Mouse (Mus musculus): ENCODE results near the gene Auts2. TPM values are rescaled to one million over a fixed set of nuclear protein-coding genes. Genes with fewer than 3 reads are reported as not detected.

Gene Auts2
- polyA plus RNA-seq, 1 experiment from 2014 or later, result 17.0 TPM

- Histone ChIP-seq H3K4me2 (no peak overlapping the region), H3K4me3 (no peak overlapping the region), H3K9ac (no peak overlapping the region), H3K36me3 (no peaks in the 10 kb centered on the region), H3K27ac (no peak overlapping the region), H3K27me3 (no peaks in the 10 kb centered on the region), H3K9me3 (no peaks in the 10 kb centered on the region), H3K4me1 (no peaks in the 10 kb centered on the region)
- no peak for ATAC-seq (ENCODE audit: borderline replicate concordance, extremely low read depth, low FRiP score, low TSS enrichment)
- 59% methylated on average over 3 of the region's 3 CpGs for WGBS
These were observed 565.6 kb downstream of the Auts2 start for GRCm38 (mm10) chr5:131977497-131977896.

GRCm38 (mm10) chr5:131971901-131972300 lies 571.2 kb downstream of the Auts2 start:
- no peaks in the 10 kb centered on the region for H3K4me1 ChIP-seq
- no peak overlapping the region for H3K9ac ChIP-seq
- H3K9me3 ChIP-seq, result no peaks in the 10 kb centered on the region
- H3K27me3 ChIP-seq, result no peaks in the 10 kb centered on the region
- WGBS, result 80% methylated on average over 2 of the region's 2 CpGs
- no peak for ATAC-seq (ENCODE audit: borderline replicate concordance, extremely low read depth, low FRiP score, low TSS enrichment)
- H3K4me2 ChIP-seq, result no peak overlapping the region
- H3K36me3 ChIP-seq, result no peaks in the 10 kb centered on the region
- no peak overlapping the region for H3K4me3 ChIP-seq
- no peak overlapping the region for H3K27ac ChIP-seq

DNA sequence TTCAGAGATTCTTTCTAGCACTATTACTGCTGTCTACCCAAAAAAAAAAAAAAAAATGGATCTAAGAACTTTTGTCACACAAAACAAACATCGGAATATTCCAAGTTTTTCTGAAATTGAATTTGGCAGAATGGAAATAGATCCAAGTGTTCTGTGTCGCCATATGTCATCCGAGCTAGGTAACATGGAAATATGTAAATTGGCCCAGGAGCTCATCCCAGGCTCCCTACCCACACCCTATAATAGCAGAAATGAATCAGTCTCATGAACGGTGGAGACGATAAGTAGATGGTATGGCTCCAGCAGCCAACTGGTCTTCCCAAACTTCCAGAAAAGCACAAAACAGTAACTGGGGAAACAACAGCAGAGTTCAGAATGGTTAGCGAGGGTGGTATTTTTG lies 577.6 kb downstream of the Auts2 start:
- H3K4me1 ChIP-seq, result no peaks in the 10 kb centered on the region
- H3K9ac ChIP-seq, result no peak overlapping the region
- H3K9me3 ChIP-seq, result no peaks in the 10 kb centered on the region
- H3K4me3 ChIP-seq, result no peak overlapping the region
- no peak overlapping the region for H3K27ac ChIP-seq
- H3K27me3 ChIP-seq, result no peaks in the 10 kb centered on the region
- H3K36me3 ChIP-seq, result no peaks in the 10 kb centered on the region
- H3K4me2 ChIP-seq, result no peak overlapping the region
- no peak for ATAC-seq (ENCODE audit: borderline replicate concordance, extremely low read depth, low FRiP score, low TSS enrichment)
- WGBS, result 94% methylated on average over 6 of the region's 6 CpGs

- H3K4me1 ChIP-seq, result no peaks in the 10 kb centered on the region
- no peaks in the 10 kb centered on the region for H3K27me3 ChIP-seq
- no peak overlapping the region for H3K4me3 ChIP-seq
- no peaks in the 10 kb centered on the region for H3K36me3 ChIP-seq
- no peaks in the 10 kb centered on the region for H3K9me3 ChIP-seq
- no peak for ATAC-seq (ENCODE audit: borderline replicate concordance, extremely low read depth, low FRiP score, low TSS enrichment)
- WGBS, result 94% methylated on average over 4 of the region's 4 CpGs
- H3K4me2 ChIP-seq, result no peak overlapping the region
- H3K27ac ChIP-seq, result no peak overlapping the region
- H3K9ac ChIP-seq, result no peak overlapping the region
These were observed 579.6 kb downstream of the Auts2 start for GRCm38 (mm10) chr5:131963565-131963964.

DNA sequence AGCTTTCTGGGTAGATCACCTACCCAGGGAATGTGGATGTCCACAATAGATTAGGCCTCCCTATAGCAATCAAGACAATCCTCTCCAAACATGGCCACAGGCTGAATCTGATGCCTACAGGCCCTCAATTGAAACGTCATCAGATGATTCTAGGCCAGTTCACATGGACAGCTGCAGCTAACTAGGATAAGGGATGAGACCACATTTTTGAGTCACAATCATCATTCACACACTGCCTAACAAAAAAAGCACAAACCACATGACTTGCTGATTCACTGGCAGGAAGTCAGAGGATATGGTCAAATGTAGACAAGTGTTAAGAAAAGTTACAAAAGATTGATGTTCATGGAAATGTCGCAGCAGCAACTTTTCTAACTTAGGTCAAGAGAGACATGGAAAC lies 581.3 kb downstream of the Auts2 start:
- no peaks in the 10 kb centered on the region for H3K27me3 ChIP-seq
- no peak overlapping the region for H3K9ac ChIP-seq
- H3K4me2 ChIP-seq, result no peak overlapping the region
- ATAC-seq (ENCODE audit: borderline replicate concordance, extremely low read depth, low FRiP score, low TSS enrichment), result no peak
- no peaks in the 10 kb centered on the region for H3K4me1 ChIP-seq
- H3K36me3 ChIP-seq, result no peaks in the 10 kb centered on the region
- no peak overlapping the region for H3K4me3 ChIP-seq
- no peak overlapping the region for H3K27ac ChIP-seq
- 32% methylated on average over 2 of the region's 2 CpGs for WGBS
- no peaks in the 10 kb centered on the region for H3K9me3 ChIP-seq

- Histone ChIP-seq H3K27ac (no peak overlapping the region), H3K36me3 (no peaks in the 10 kb centered on the region), H3K4me3 (no peak overlapping the region), H3K27me3 (no peaks in the 10 kb centered on the region), H3K9ac (no peak overlapping the region), H3K4me2 (no peak overlapping the region), H3K4me1 (no peaks in the 10 kb centered on the region), H3K9me3 (no peaks in the 10 kb centered on the region)
- ATAC-seq (ENCODE audit: borderline replicate concordance, extremely low read depth, low FRiP score, low TSS enrichment), result no peak
These were observed 582.7 kb downstream of the Auts2 start for GRCm38 (mm10) chr5:131960432-131960831.

DNA sequence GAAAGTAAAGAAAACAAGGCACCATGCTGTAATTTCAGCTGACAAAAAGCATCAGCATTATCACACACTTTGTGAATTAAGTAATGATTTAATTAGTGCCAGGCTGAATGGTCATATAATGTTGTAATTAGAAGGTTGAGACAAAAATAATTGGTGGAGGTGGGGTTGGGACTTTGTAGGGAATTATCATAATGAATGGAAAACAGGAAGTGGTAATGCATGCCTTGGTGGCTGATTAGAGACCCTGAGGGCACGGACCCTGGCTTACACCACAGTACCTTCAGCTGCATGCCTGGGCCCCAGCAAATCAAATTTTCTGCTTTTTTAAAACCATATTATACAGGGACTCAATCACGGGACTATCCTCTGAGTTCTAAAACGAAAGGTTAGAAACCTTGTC lies 586.1 kb downstream of the Auts2 start:
- Histone ChIP-seq H3K27ac (no peak overlapping the region), H3K9me3 (no peaks in the 10 kb centered on the region), H3K4me3 (no peak overlapping the region), H3K4me1 (no peaks in the 10 kb centered on the region), H3K9ac (no peak overlapping the region), H3K36me3 (no peaks in the 10 kb centered on the region), H3K27me3 (no peaks in the 10 kb centered on the region), H3K4me2 (no peak overlapping the region)
- WGBS, result 86% methylated on average over 3 of the region's 3 CpGs
- no peak for ATAC-seq (ENCODE audit: borderline replicate concordance, extremely low read depth, low FRiP score, low TSS enrichment)

GRCm38 (mm10) chr5:131956090-131956489 lies 587.1 kb downstream of the Auts2 start:
- Histone ChIP-seq H3K4me3 (no peak overlapping the region), H3K9ac (no peak overlapping the region)
- WGBS, result 38% methylated on average over 7 of the region's 7 CpGs

GRCm38 (mm10) chr5:131955227-131956016 lies 587.7 kb downstream of the Auts2 start:
- Histone ChIP-seq H3K9ac (no peak overlapping the region), H3K9me3 (no peaks in the 10 kb centered on the region), H3K27ac (no peak overlapping the region), H3K36me3 (no peaks in the 10 kb centered on the region), H3K27me3 (no peaks in the 10 kb centered on the region), H3K4me1 (no peaks in the 10 kb centered on the region), H3K4me2 (no peak overlapping the region), H3K4me3 (no peak overlapping the region)
- 89% methylated on average over 8 of the region's 8 CpGs for WGBS
- no peak for ATAC-seq (ENCODE audit: borderline replicate concordance, extremely low read depth, low FRiP score, low TSS enrichment)

More at GRCm38 (mm10) chr5:131956090-131956489, 587.1 kb downstream of the Auts2 start:
- ATAC-seq (ENCODE audit: borderline replicate concordance, extremely low read depth, low FRiP score, low TSS enrichment), result no peak
- no peak overlapping the region for H3K27ac ChIP-seq
- H3K36me3 ChIP-seq, result no peaks in the 10 kb centered on the region
- H3K4me2 ChIP-seq, result no peak overlapping the region
- no peaks in the 10 kb centered on the region for H3K27me3 ChIP-seq
- no peaks in the 10 kb centered on the region for H3K4me1 ChIP-seq
- no peaks in the 10 kb centered on the region for H3K9me3 ChIP-seq

- no peaks in the 10 kb centered on the region for H3K36me3 ChIP-seq
- no peak overlapping the region for H3K4me2 ChIP-seq
- 59% methylated on average over 7 of the region's 7 CpGs for WGBS
- no peak overlapping the region for H3K4me3 ChIP-seq
- no peak overlapping the region for H3K9ac ChIP-seq
- H3K4me1 ChIP-seq, result no peaks in the 10 kb centered on the region
- no peak for ATAC-seq (ENCODE audit: borderline replicate concordance, extremely low read depth, low FRiP score, low TSS enrichment)
- H3K27ac ChIP-seq, result no peak overlapping the region
- H3K9me3 ChIP-seq, result no peaks in the 10 kb centered on the region
- H3K27me3 ChIP-seq, result no peaks in the 10 kb centered on the region
These were observed 594.5 kb downstream of the Auts2 start for GRCm38 (mm10) chr5:131948571-131949151.

DNA sequence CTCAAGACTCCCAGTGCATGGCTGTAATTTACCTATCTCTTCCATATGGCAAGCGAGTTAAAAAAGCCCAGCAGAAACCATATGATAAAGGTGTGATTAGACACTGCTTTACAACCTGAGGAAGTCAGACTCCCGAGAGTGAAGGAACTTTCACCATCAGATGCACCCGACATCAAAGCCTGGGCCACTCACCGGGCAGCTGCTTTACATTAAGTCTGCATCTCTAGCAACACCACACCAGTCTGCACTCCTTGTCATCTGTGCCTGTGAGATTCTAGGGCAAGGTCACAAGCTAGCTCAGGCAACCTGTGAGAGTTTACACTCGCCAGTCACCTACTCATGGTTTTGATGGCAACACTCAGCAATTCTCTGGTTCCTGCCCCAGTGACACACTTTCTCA lies 596.3 kb downstream of the Auts2 start:
- Histone ChIP-seq H3K27me3 (no peaks in the 10 kb centered on the region), H3K4me3 (no peak overlapping the region), H3K27ac (no peak overlapping the region), H3K36me3 (no peaks in the 10 kb centered on the region), H3K9me3 (no peaks in the 10 kb centered on the region), H3K4me2 (no peak overlapping the region), H3K4me1 (no peaks in the 10 kb centered on the region), H3K9ac (no peak overlapping the region)
- 71% methylated on average over 5 of the region's 5 CpGs for WGBS
- no peak for ATAC-seq (ENCODE audit: borderline replicate concordance, extremely low read depth, low FRiP score, low TSS enrichment)

- Histone ChIP-seq H3K36me3 (no peaks in the 10 kb centered on the region), H3K9me3 (no peaks in the 10 kb centered on the region), H3K27me3 (no peaks in the 10 kb centered on the region), H3K4me1 (no peaks in the 10 kb centered on the region), H3K27ac (no peak overlapping the region), H3K9ac (no peak overlapping the region), H3K4me2 (no peak overlapping the region), H3K4me3 (no peak overlapping the region)
- WGBS, result 32% methylated on average over 2 of the region's 2 CpGs
- no peak for ATAC-seq (ENCODE audit: borderline replicate concordance, extremely low read depth, low FRiP score, low TSS enrichment)
These were observed 598.4 kb downstream of the Auts2 start for GRCm38 (mm10) chr5:131944761-131945160.

All from lung, embryonic 15.5 days (tissue).